Mouse (Mus musculus) spleen, postnatal 10 days (tissue): Measurements from ENCODE around the gene Cldn16.
"Not testable (repeated sequence)": the region's sequence is repeated elsewhere in the genome, so short reads cannot be mapped to it uniquely, and the experiment has no call there.

ENCODE experiments used
- DNase-seq, 2 experiments: peaks; one replicate each; pipeline ENCODE4 v3.0.0; 2021 to 2022; ENCODE audit warnings: low spot score in 2 of 2

Gene Cldn16

DNA sequence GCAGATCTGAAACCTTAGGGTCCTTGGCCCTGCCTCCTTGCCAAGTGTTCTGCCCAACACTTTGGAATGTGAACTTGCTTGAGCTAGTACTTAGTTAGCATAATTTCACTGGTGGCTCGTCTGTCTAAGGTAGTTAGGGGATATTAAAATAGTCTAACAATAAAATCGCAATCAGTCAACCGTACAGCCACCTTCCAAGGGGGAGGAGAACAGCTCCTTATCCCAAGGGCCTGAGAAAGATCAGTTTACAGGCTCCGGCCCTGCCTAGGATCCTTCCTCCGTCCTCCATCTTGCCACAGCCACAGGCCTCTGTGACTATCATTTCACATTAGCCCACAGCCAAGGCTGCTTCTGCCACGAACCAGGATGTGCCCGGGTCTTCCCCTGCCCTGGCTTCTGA lies at the start of gene Cldn16:
TSS of gene Cldn16 (plus strand) at position 301 of the 400 bp plus-strand sequence.
- DNase-seq: no peak

GRCm38 (mm10) chr16:26418616-26419015 lies 44.3 kb upstream of the Cldn16 start:
- DNase-seq: no peak

DNA sequence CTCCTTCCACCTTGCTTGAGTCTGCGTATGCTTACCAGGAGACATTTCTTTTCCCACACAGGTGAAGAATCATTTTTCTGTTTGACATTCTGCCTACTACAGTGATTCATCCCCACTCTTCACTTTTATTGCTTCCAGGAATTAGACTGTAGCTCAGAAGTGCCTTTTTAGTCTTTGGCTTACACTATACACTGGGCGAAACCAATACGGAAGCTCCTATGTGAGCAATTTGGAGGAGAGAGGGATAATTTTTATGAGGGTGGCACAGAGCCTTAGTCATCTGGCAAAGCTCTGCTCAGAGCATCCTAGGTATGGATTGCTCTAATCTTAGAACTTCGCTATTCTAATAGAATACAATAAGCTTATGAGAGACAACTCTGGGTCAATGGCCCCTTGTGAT lies 40.9 kb upstream of the Cldn16 start:
- no peak for DNase-seq

DNA sequence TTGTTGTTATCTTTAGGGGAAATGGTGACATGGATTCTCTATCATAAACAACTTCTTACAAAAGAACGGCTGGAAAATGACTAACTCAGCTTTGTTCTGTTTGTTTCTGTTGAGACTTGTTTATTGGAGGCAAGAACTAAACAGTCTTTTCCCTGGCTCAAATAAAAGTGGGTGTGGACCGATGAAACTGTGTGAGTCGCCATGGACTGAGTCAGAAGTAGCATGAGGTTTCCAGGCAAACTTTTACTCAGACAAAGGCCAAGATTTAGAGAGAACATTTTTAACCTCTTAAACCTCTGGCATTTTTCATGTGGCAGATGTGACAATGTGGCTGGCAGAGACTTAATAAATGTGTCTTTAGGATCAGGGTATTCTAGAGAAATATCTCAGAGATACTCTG lies 32.7 kb upstream of the Cldn16 start:
- no peak for DNase-seq

GRCm38 (mm10) chr16:26433486-26433885 lies 29.4 kb upstream of the Cldn16 start:
- DNase-seq: no peak

- DNase-seq: no peak
These were observed 22.9 kb upstream of the Cldn16 start for GRCm38 (mm10) chr16:26440031-26440430.

DNA sequence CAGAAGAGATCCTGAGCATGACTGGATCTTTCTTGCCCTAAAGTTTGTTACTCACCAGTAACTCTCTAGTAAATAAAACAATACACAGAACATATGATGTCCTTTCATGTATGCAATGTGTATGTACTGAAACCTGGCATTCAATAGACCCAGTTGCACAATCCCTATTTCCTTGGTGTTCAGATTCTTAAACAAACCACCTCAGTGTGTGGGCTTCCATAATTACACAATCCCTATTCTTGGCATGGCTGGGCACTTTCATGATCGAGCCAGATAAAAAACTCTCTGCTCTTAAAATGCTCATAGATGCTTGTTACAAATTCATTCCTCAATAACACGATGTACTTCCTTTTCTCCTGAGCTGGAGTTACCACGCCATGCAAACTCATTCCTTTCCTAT lies 21.8 kb upstream of the Cldn16 start:
- DNase-seq: no peak

DNA sequence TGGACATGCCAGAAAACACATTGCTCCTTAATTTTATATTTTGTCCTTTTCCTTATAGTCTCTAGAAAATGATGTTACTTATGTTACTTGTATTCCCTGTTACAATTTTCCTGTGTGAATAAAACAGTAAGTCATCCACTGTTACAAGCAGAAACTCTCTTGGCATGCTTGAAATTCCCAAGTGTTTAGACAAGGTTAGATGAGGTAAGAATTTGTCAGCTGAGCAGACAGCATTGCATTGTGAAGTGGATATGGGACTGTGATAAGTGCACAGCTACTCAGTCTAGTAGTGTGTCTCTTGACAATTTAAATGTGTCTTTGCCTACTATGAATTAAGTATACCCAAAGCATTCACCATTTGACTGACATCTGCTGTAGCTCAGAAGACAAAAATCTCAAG lies 18.1 kb upstream of the Cldn16 start:
- no peak for DNase-seq

DNA sequence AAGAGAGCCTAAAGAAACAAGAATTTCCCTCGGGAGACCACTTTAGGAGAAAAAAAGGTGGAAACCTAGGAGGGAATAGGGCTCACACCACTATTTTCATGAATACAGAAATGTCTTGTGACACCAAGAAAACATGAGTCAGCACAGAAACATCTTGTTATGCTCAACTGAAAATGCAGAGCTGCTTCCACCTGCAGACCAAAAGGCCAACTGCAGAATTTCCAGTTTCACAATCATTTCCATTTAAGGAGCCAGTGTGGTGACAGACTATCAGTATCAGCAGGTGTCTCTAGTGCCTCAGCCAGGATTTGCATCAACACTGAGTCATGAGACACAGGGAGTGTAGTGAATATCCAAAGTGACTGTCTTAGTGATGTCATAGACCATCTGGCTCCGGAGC lies 15.3 kb upstream of the Cldn16 start:
- no peak for DNase-seq

DNA sequence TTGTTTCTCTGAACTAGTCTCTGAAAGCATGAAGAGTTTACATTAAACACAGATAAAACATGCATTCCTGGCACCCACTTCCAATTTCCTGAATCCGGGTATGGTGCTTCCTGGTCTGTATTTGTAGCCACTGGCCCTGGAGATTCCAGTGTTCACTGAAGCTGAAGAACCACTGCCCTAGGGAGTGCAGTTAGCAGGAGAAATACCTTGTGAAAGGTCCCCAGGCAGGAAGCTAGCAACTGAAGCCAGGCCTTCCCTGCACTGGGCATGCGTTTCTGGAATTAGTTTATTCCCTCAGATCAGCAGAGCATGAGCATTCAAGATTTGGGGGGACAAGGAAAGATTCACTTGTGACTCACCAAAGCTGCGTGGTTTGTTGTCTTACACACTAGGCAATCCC lies 8.8 kb upstream of the Cldn16 start:
- DNase-seq: no peak

GRCm38 (mm10) chr16:26456182-26456581 lies 6.8 kb upstream of the Cldn16 start:
- DNase-seq: no peak

DNA sequence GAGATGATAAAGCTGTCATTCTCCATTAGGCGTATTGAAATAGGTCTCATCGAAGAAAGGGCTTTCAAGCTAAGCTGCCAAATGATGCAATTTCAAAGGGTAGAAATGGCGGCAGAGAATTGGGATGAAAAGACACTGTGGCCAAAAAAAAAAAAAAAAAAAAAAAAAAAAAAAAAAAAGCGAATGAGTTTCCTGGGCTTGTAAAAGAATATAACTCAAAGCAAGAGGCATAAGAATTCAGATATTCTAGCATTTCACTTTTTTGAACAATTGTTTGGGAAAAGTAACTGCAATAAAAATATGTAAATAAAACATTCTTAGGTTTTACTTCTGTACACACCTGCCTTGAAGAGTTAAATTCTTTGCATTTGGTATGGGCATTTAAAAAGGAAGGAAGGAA lies 3.6 kb downstream of the Cldn16 start:
- DNase-seq: no peak

- DNase-seq: no peak
These were observed 8.3 kb downstream of the Cldn16 start for GRCm38 (mm10) chr16:26471254-26471653.

- DNase-seq: no peak
These were observed 32.8 kb downstream of the Cldn16 start for GRCm38 (mm10) chr16:26495721-26496120.

GRCm38 (mm10) chr16:26499705-26500104 lies 36.8 kb downstream of the Cldn16 start:
- DNase-seq: not testable (repeated sequence)

GRCm38 (mm10) chr16:26500738-26501137 lies 37.8 kb downstream of the Cldn16 start:
- no peak for DNase-seq

DNA sequence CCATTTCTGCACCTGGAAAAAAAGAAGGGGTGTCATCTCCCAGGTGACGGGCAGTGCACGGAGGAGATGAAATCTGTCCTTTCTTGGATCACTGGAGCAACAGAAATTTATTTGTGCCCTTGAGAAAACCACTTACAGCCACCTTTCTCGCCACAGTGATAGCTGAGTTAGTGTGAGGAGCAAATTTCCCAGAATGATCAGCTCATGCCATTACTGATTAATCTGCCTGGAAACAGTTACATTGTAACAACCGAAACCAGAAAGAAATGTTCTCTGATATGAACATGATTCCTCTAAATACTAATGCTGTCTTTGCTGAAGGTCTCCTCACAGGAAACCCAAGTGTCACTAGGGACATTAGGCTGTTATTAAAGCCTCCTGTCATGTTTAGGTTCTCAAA lies 42.0 kb downstream of the Cldn16 start:
- DNase-seq: no peak

GRCm38 (mm10) chr16:26519596-26519995 lies 56.7 kb downstream of the Cldn16 start:
- DNase-seq: no peak

DNA sequence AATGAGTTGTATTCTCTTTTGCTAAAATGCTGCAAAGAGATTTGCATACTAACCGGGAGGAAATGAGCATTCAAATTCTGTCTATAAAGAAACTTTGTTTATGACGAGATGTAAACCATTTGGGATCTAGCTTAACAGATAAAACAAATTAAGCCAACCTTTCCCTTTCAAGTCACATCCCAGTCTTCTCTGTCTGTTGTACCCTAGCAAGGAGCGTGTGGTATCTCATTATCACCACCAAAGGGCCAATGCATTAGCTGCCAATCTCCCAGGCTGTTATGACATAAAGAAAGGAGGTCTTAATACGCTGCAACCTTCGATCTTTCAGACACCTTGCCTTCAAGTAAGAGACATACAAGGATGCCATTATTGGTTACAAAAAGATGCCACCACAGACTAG lies 62.9 kb downstream of the Cldn16 start:
- DNase-seq: no peak

GRCm38 (mm10) chr16:26526669-26527068 lies 63.7 kb downstream of the Cldn16 start, which contains the start of gene Tmem207:
Gene Tmem207, minus strand, starts transcription at chr16:26526769.
- no peak for DNase-seq

GRCm38 (mm10) chr16:26527931-26528666 lies 65.2 kb downstream of the Cldn16 start:
- DNase-seq: no peak

GRCm38 (mm10) chr16:26530451-26530850 lies 67.5 kb downstream of the Cldn16 start:
- DNase-seq: no peak

GRCm38 (mm10) chr16:26532287-26532686 lies 69.4 kb downstream of the Cldn16 start:
- DNase-seq: no peak
